Mouse (Mus musculus) bone marrow, adult 2 months (tissue): Measurements from ENCODE around the gene Cdca4. TPM values are rescaled to one million over a fixed set of nuclear protein-coding genes. Genes with fewer than 3 reads are reported as not detected.
A peak's percentile ranks its signal among the peaks of the same experiment; 100 is the strongest.

Experiments used
- H3K27ac ChIP-seq: fragments of 200-500 bp; 2 replicates; pipeline ENCODE4 v1.5.1; 2012; ENCODE audit warnings: low read depth, mild to moderate bottlenecking, control low read depth, inconsistent platforms, low read length; ENCODE audit not compliant: control insufficient read depth, poor library complexity, insufficient read depth
- H3K4me1 ChIP-seq: fragments of 200-500 bp; 2 replicates; pipeline ENCODE4 v1.6.1; 2011; ENCODE audit warnings: low read length; ENCODE audit not compliant: control insufficient read depth, insufficient read depth
- H3K4me3 ChIP-seq: fragments of 200-500 bp; replicated peaks from 2 replicates; pipeline ENCODE3; 2011; ENCODE audit warnings: mild to moderate bottlenecking, low read depth, low read length, control low read depth; ENCODE audit not compliant: control insufficient read depth
- CTCF ChIP-seq: fragments of 200-500 bp; IDR thresholded peaks from 2 replicates; pipeline ENCODE4 v1.5.1; 2011; ENCODE audit warnings: low read length, control low read depth; ENCODE audit not compliant: control insufficient read depth, insufficient read depth
- POLR2A ChIP-seq: fragments of 200-500 bp; IDR thresholded peaks from 2 replicates; pipeline ENCODE4 v1.6.1; 2011; ENCODE audit warnings: low read depth, mild to moderate bottlenecking, control low read depth, low read length, borderline replicate concordance; ENCODE audit not compliant: control insufficient read depth
- WGBS: fragments of 180-500 bp; shearing (Covaris S2); methylation state at CpG from one replicate; pipeline ENCODE4 v1.1.7; 2018; 5-methylcytosine and 5-hydroxymethylcytosine counted together
- polyA plus RNA-seq: library from polyadenylated mRNA; stranded (reverse); fragments of >200 nt; gene quantifications from 2 replicates; pipeline ENCODE4 v1.2.4, GENCODE M21; 2011; ENCODE audit warnings: low replicate concordance; ENCODE audit not compliant: missing spikeins, insufficient read depth, insufficient read length

The Cdca4 gene
- polyA plus RNA-seq, 1 experiment, result 40.6 TPM

GRCm38 (mm10) chr12:112833527-112833926, 4.3 kb upstream of the Cdca4 start:
- Histone ChIP-seq H3K27ac (peak overlapping the region; percentile 3), H3K4me3 (no peak overlapping the region), H3K4me1 (peaks cover 3% of the 10 kb centered on the region)
- TF ChIP-seq CTCF (no peak), POLR2A (no peak)
- 6% methylated on average over 6 of the region's 6 CpGs for WGBS

GRCm38 (mm10) chr12:112832411-112832810, 3.2 kb upstream of the Cdca4 start:
- TF ChIP-seq CTCF (no peak), POLR2A (no peak)
- Histone ChIP-seq H3K27ac (no peak overlapping the region), H3K4me1 (peaks cover 4% of the 10 kb centered on the region), H3K4me3 (no peak overlapping the region)
- 58% methylated on average over 5 of the region's 5 CpGs for WGBS

DNA sequence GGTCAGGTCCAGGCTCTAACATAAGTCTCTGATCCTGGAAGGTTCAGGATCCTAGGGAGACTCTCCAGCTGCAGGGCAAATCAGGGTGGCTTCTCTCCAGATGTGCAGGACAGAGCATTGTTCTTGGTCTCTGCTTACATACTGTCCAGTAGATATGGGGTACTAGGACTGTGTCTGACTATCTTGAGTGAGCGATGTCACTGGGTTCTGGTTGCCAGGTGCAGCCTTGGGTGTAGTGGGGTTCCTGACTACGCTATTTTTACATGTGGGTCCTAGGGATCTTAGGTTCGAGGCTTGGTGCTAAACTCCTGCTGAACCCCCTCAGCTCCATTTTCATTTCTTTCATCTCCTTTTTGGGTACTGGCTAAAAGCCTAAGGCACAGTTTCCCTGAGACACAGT, 1.3 kb upstream of the Cdca4 start:
- H3K4me1 ChIP-seq, result peaks cover 6% of the 10 kb centered on the region
- peak overlapping the region; percentile 36 for H3K4me3 ChIP-seq
- WGBS, result 59% methylated on average over 3 of the region's 3 CpGs
- no peak for TF ChIP-seq POLR2A
- TF ChIP-seq CTCF, result no peak
- no peak overlapping the region for H3K27ac ChIP-seq

- Histone ChIP-seq H3K4me1 (peaks cover 6% of the 10 kb centered on the region), H3K4me3 (peak overlapping the region; percentile 94), H3K27ac (no peak overlapping the region)
- 14% methylated on average over 2 of the region's 2 CpGs for WGBS
- TF ChIP-seq CTCF (no peak), POLR2A (no peak)
Observed at GRCm38 (mm10) chr12:112830141-112830540, 918 bp upstream of the Cdca4 start.

DNA sequence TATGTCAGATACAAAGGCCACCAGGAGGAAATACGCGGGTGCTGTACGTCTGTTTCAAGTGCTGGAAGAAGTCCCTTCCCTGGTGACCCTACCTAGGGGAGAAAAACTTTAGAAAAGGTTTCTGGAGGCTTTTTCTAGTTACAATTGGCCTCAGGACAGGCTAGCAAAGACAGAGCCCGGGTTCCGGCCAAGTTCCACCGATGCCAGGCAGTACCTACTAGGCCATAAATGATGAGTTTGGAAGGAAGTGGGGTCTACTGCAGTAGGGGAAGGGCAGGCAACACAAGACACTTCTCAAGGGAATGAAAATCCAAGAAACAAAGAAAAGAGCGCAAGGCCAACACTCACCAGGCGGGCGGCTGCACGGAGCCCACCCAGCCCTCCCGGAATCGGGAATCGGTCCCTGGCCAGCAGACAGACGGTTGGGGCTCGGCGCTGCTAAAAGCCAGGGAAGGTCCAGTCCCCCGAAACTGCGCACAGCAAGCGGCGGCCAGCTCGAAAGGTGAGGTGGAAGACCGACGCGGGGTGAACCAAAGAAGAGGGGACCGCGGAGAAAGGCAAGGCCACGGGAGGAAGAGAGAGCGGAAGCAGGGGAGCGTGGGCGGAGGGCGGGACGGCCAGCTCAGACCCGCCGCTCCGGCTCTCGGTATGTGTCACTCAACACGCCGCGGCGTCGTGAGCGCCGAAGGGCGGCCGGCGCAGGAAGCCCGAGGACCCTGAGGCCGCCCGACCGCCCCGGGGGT, 551 bp downstream of the Cdca4 start:
- WGBS, result 1% methylated on average over 38 of the region's 51 CpGs
- Histone ChIP-seq H3K4me1 (peaks cover 7% of the 10 kb centered on the region), H3K27ac (peak overlapping the region; percentile 98), H3K4me3 (peak overlapping the region; percentile 99)
- TF ChIP-seq CTCF, result no peak
- TF ChIP-seq POLR2A, result no peak

- Histone ChIP-seq H3K4me3 (no peak overlapping the region), H3K4me1 (peaks cover 10% of the 10 kb centered on the region), H3K27ac (no peak overlapping the region)
- TF ChIP-seq CTCF (no peak), POLR2A (no peak)
- 71% methylated on average over 5 of the region's 5 CpGs for WGBS
Observed at GRCm38 (mm10) chr12:112825901-112826300, 3.3 kb downstream of the Cdca4 start.

DNA sequence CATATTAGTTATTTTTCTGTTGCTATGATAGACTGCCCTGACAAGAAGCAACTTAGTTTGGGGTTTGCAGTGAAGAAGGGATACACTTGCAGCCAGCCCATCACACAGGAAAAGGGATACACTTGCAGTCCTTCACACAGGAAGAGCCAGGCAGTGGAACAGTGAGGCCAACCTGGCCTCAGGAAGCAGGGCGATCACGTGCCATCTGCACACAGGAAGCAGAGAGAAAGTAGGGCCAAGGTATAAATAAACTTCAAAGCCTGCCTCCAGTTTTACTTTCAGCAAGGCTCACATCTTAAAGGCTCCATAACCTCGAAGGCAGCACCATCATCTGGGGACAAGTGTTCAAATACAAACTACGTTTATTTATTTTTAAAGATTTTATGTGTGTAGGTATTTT, 6.0 kb downstream of the Cdca4 start:
- peaks cover 7% of the 10 kb centered on the region for H3K4me1 ChIP-seq
- H3K4me3 ChIP-seq, result no peak overlapping the region
- no peak for TF ChIP-seq POLR2A
- TF ChIP-seq CTCF, result no peak
- H3K27ac ChIP-seq, result peak overlapping the region; percentile 36; the same call in 1 of the 2 replicates
- 8% methylated on average over 4 of the region's 4 CpGs for WGBS

DNA sequence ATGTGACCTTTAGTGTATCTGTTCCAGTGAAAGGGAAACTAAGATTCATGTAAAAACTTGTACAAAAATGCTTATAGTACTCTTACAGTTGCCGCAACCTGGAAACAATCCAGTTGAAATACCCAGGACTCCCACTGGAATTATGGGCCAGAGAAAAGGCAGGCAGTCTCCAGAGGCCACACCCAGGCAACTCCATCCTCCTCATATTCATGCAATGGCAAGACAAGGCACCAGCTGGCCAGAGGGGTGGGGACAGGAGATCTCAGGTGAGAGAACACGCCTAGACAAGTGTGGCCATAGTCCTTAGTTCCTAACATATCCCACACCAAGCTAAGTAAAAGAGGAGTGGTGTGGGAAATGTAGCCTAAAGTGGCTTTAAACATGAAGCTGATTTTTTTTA, 6.5 kb downstream of the Cdca4 start:
- H3K4me1 ChIP-seq, result peaks cover 7% of the 10 kb centered on the region

DNA sequence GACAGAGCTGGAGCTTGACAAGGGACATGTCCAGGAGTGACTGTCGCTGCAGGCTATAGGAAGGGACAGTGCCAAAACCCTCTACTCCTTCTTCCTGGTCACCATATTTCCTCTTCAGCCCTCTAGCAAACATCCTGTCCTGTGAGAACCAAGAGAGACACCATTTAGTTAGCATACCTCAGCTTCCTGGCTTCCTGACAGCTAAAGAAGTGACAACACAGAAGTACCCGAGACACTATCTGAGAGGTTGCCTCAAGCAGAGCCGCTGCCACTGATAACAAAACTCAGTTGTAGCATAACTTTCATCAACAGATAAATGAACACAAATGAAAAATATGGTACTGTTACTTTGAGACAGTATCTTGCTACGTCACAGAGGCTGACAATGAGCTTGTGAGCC, 7.2 kb downstream of the Cdca4 start:
- Histone ChIP-seq H3K27ac (peak overlapping the region; percentile 56; the same call in 1 of the 2 replicates), H3K4me3 (no peak overlapping the region), H3K4me1 (peaks cover 5% of the 10 kb centered on the region)
- WGBS, result 57% methylated on average over 4 of the region's 4 CpGs
- TF ChIP-seq CTCF (no peak), POLR2A (no peak)

More for the DNA sequence above, 6.5 kb downstream of the Cdca4 start:
- WGBS, result 76% methylated on average over 2 of the region's 2 CpGs
- no peak for TF ChIP-seq CTCF
- no peak for TF ChIP-seq POLR2A
- Histone ChIP-seq H3K4me3 (no peak overlapping the region), H3K27ac (no peak overlapping the region)

DNA sequence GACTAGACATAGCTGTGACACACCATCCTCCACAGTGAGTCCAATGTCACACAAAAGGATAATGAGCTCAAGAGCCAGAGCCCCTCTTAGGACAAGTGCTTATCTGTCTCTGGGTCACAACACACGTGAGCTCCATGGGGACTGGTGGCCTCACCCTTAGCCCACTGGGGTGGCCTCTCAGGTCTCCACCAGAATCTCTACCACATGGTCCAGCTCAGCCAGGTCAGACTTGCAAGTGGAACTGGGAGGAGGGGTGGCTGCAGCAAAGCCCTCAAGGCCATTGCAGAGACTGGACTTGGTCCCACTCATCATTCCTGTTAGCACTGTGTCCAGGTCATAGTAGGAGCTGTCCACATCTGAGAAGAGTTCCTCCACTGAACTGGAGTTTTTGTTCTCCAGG, 8.0 kb downstream of the Cdca4 start:
- Histone ChIP-seq H3K4me3 (no peak overlapping the region), H3K27ac (no peak overlapping the region), H3K4me1 (peaks cover 5% of the 10 kb centered on the region)
- TF ChIP-seq CTCF (no peak), POLR2A (no peak)
- 48% methylated on average over 1 of the region's 1 CpGs for WGBS
